Mouse (Mus musculus): ENCODE data around the gene Psmd12. TPM values are rescaled to one million over a fixed set of nuclear protein-coding genes. Genes with fewer than 3 reads are reported as not detected.

Gene Psmd12
- total RNA-seq, 2 experiments from 2014 or later: 95.1 to 95.5 TPM

Other genes with a start within 250 kb of the Psmd12 start
- gene Pitpnc1, start 8.8 kb upstream of the Psmd12 start, total RNA-seq (2021): 10 to 100 TPM; 13.3 to 16.1 TPM
- 10 to 100 TPM; 26.6 TPM for gene Helz, start 68.4 kb downstream of the Psmd12 start, total RNA-seq (2021)
- under 1 TPM in 1 of 2 experiments, not detected in 1; 0.22 TPM for gene Cacng1, start 237.0 kb downstream of the Psmd12 start, total RNA-seq (2021)